Mouse (Mus musculus) heart, embryonic 14.5 days (tissue): ENCODE data around the gene Plekha6. TPM values are rescaled to one million over a fixed set of nuclear protein-coding genes. Genes with fewer than 3 reads are reported as not detected.

Experiments
- ATAC-seq: fragments of 200-750 bp; cut with Nextera tagmentation; 2 replicates; pipeline ENCODE4 v1.8.0; 2017; ENCODE audit warnings: low read depth, moderate TSS enrichment; ENCODE audit not compliant: insufficient number of reproducible peaks, insufficient read depth, low FRiP score
- H3K27ac ChIP-seq, 2 experiments: fragments of 200-500 bp in 1 of 2; fragments of 300-500 bp in 1 of 2; sonication (generic) in 1 of 2; replicated peaks in 1 of 2; 2 replicates each; pipeline ENCODE4 v1.5.1; 2012 to 2014; ENCODE audit warnings: low read depth in 2 of 2, low read length in 2 of 2, control low read depth in 1 of 2, mild to moderate bottlenecking in 1 of 2, mixed read lengths in 1 of 2; ENCODE audit not compliant: control insufficient read depth in 1 of 2, insufficient read depth in 1 of 2
- H3K27me3 ChIP-seq: fragments of 300-500 bp; sonication (generic); 2 replicates; pipeline ENCODE4 v1.6.1; 2014; ENCODE audit warnings: mild to moderate bottlenecking, low read length, control low read depth; ENCODE audit not compliant: control insufficient read depth, insufficient read depth
- H3K36me3 ChIP-seq: fragments of 300-500 bp; sonication (generic); 2 replicates; pipeline ENCODE4 v1.6.1; 2014; ENCODE audit warnings: mild to moderate bottlenecking, control low read depth, low read length, mixed read lengths; ENCODE audit not compliant: control insufficient read depth, insufficient read depth
- H3K4me1 ChIP-seq, 2 experiments: fragments of 200-500 bp in 1 of 2; fragments of 300-500 bp in 1 of 2; sonication (generic) in 1 of 2; 2 replicates each; pipeline ENCODE4 v1.6.1; 2012 to 2014; ENCODE audit warnings: low read length in 2 of 2, control low read depth in 1 of 2, mixed read lengths in 1 of 2; ENCODE audit not compliant: control insufficient read depth in 2 of 2, insufficient read depth in 2 of 2
- H3K4me2 ChIP-seq: fragments of 300-500 bp; sonication (generic); 2 replicates; pipeline ENCODE4 v1.6.1; 2014; ENCODE audit warnings: mild to moderate bottlenecking, low read length
- H3K4me3 ChIP-seq, 2 experiments: fragments of 200-500 bp in 1 of 2; fragments of 300-500 bp in 1 of 2; sonication (generic) in 1 of 2; 2 replicates each; pipeline ENCODE4 v1.5.1; 2012 to 2014; ENCODE audit warnings: low read length in 2 of 2, mild to moderate bottlenecking in 2 of 2, control low read depth in 1 of 2, low read depth in 1 of 2, moderate library complexity in 1 of 2; ENCODE audit not compliant: control insufficient read depth in 1 of 2, insufficient read depth in 1 of 2
- H3K9ac ChIP-seq: fragments of 300-500 bp; sonication (generic); 2 replicates; pipeline ENCODE4 v1.6.1; 2014; ENCODE audit warnings: mild to moderate bottlenecking, low read length
- H3K9me3 ChIP-seq: fragments of 300-500 bp; sonication (generic); 2 replicates; pipeline ENCODE4 v1.6.1; 2016; ENCODE audit warnings: low read length, control low read depth; ENCODE audit not compliant: control insufficient read depth
- WGBS: fragments of 180-500 bp; shearing (Covaris S2); extraction: QIAGEN DNeasy Blood & Tissue Kit; methylation state at CpG from one replicate; pipeline ENCODE4 v1.1.7; 2014; 5-methylcytosine and 5-hydroxymethylcytosine counted together
- polyA plus RNA-seq: library from polyadenylated mRNA; unstranded; fragments of >200 nt; fragmentation: Nextera tagmentation; extraction: Ambion mirVana; gene quantifications from 2 replicates; pipeline ENCODE4 v1.2.1, GENCODE M21; 2014

Gene Plekha6
- polyA plus RNA-seq, 1 experiment from 2014 or later: 12.4 TPM

GRCm38 (mm10) chr1:133201499-133201898 lies 37.5 kb downstream of the Plekha6 start:
- Histone ChIP-seq H3K9me3 (no peaks in the 10 kb centered on the region), H3K4me3 (no peak overlapping the region), H3K36me3 (no peaks in the 10 kb centered on the region), H3K4me1 (peaks cover 12 to 21% of the 10 kb centered on the region in 2 experiments), H3K27me3 (no peaks in the 10 kb centered on the region), H3K4me2 (no peak overlapping the region), H3K9ac (no peak overlapping the region), H3K27ac (0 out of 4 replicates have a peak overlapping the region, but pooled peaks of 1 of the 2 experiments have one; percentile 6)
- ATAC-seq: peak; percentile 45; the same call in 1 of the 2 replicates
- WGBS: 17% methylated on average over 4 of the region's 4 CpGs

GRCm38 (mm10) chr1:133203701-133204100 lies 39.7 kb downstream of the Plekha6 start:
- no peak for ATAC-seq
- 41% methylated on average over 2 of the region's 2 CpGs for WGBS
- Histone ChIP-seq H3K36me3 (no peaks in the 10 kb centered on the region), H3K27me3 (no peaks in the 10 kb centered on the region), H3K4me3 (no peak overlapping the region), H3K4me2 (no peak overlapping the region), H3K9ac (no peak overlapping the region), H3K27ac (no peak overlapping the region), H3K4me1 (peaks cover 12 to 21% of the 10 kb centered on the region in 2 experiments), H3K9me3 (no peaks in the 10 kb centered on the region)

- Histone ChIP-seq H3K27ac (no peak overlapping the region), H3K9me3 (no peaks in the 10 kb centered on the region), H3K9ac (no peak overlapping the region), H3K27me3 (no peaks in the 10 kb centered on the region), H3K4me1 (peaks cover 15 to 25% of the 10 kb centered on the region in 2 experiments), H3K4me3 (no peak overlapping the region), H3K4me2 (no peak overlapping the region), H3K36me3 (no peaks in the 10 kb centered on the region)
- ATAC-seq: no peak
- WGBS: 62% methylated on average over 11 of the region's 11 CpGs
Observed at GRCm38 (mm10) chr1:133204341-133204849, 40.4 kb downstream of the Plekha6 start.

GRCm38 (mm10) chr1:133204985-133205384 lies 41.0 kb downstream of the Plekha6 start:
- Histone ChIP-seq H3K4me2 (no peak overlapping the region), H3K36me3 (no peaks in the 10 kb centered on the region), H3K9ac (no peak overlapping the region), H3K27me3 (no peaks in the 10 kb centered on the region), H3K4me3 (no peak overlapping the region), H3K9me3 (no peaks in the 10 kb centered on the region), H3K4me1 (peaks cover 21 to 31% of the 10 kb centered on the region in 2 experiments), H3K27ac (no peak overlapping the region)
- WGBS: 68% methylated on average over 10 of the region's 10 CpGs
- ATAC-seq: no peak

GRCm38 (mm10) chr1:133208086-133208815 lies 44.2 kb downstream of the Plekha6 start:
- 85% methylated on average over 11 of the region's 11 CpGs for WGBS
- H3K27ac ChIP-seq: no peak overlapping the region

GRCm38 (mm10) chr1:133209036-133209435 lies 45.0 kb downstream of the Plekha6 start:
- Histone ChIP-seq H3K36me3 (no peaks in the 10 kb centered on the region), H3K9me3 (no peaks in the 10 kb centered on the region), H3K4me3 (no peak overlapping the region), H3K4me2 (no peak overlapping the region), H3K4me1 (peaks cover 27 to 28% of the 10 kb centered on the region in 2 experiments), H3K27me3 (no peaks in the 10 kb centered on the region), H3K27ac (no peak overlapping the region), H3K9ac (no peak overlapping the region)
- 81% methylated on average over 11 of the region's 11 CpGs for WGBS
- no peak for ATAC-seq

More at GRCm38 (mm10) chr1:133208086-133208815, 44.2 kb downstream of the Plekha6 start:
- Histone ChIP-seq H3K4me2 (no peak overlapping the region), H3K36me3 (no peaks in the 10 kb centered on the region), H3K9ac (no peak overlapping the region), H3K9me3 (no peaks in the 10 kb centered on the region), H3K4me3 (no peak overlapping the region), H3K4me1 (peaks cover 32 to 34% of the 10 kb centered on the region in 2 experiments), H3K27me3 (no peaks in the 10 kb centered on the region)
- no peak for ATAC-seq

GRCm38 (mm10) chr1:133209482-133209881 lies 45.5 kb downstream of the Plekha6 start:
- 44% methylated on average over 7 of the region's 7 CpGs for WGBS
- Histone ChIP-seq H3K4me1 (peaks cover 23 to 25% of the 10 kb centered on the region in 2 experiments), H3K4me3 (no peak overlapping the region), H3K9me3 (no peaks in the 10 kb centered on the region), H3K36me3 (no peaks in the 10 kb centered on the region), H3K9ac (no peak overlapping the region), H3K27ac (no peak overlapping the region), H3K27me3 (no peaks in the 10 kb centered on the region), H3K4me2 (no peak overlapping the region)
- ATAC-seq: no peak
